In the genomic region with DNA sequence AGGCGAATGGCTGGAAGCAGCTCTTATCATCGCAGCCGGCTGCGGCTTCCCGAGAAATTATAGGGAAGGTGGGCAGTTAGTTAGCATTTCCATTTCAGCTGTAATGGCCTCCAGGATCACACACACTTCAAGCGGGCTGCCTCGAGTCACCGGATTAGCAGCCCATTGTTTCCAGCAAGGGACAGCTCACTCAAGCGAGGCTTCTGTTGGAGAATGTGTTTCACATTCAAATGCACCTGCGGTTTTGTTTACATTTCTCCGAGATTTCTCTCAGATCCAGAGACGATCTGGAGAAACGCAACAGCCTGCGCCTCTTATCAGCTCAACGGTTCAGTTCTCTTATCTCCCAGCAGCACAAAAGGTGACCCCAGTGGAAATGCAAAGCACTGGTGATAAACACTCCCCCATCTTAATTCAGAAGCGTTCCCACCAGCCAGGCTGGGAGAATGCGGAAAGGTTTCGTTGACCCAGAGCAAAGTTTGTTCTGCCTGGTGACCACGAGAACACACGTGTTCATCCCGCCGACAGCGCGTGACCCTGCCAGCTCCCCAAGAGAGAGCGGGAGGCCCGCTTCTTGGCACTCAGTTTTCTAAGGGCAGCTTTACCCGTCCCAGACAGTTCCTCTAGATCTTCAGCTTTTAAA, we compare ENCODE assay signal across 9 mouse cellular contexts. TPM values are rescaled to one million over a fixed set of nuclear protein-coding genes. Genes with fewer than 3 reads are reported as not detected.
DNase-seq lines count a peak whose midpoint lies in the region; ATAC-seq and TF ChIP-seq lines count a peak whose summit lies in the region.
"Had no signal": no experiment of that assay in that cellular context is flagged by ENCODE, and none has a peak within 500 bp of the region (broad histone marks: within the 10 kb centered on the region; RNA-seq: fewer than 3 reads in every experiment).

No protein-coding gene starts in this region.

- H3K4me1 ChIP-seq in embryonic facial prominence, embryonic 10.5 days: peaks cover 13% of the 10 kb centered on the region
- H3K4me1 ChIP-seq in hindbrain, embryonic 12.5 days: peaks cover 5% of the 10 kb centered on the region
- peaks cover 9% of the 10 kb centered on the region for H3K4me1 ChIP-seq in limb, embryonic 13.5 days
- H3K4me1 ChIP-seq in midbrain, postnatal 0 days (ENCODE audit: insufficient read depth, low read length): no peaks in the 10 kb centered on the region

- peak overlapping the region; percentile 50 for H3K4me3 ChIP-seq in embryonic facial prominence, embryonic 10.5 days
- peak overlapping the region; percentile 33 for H3K4me3 ChIP-seq in hindbrain, embryonic 12.5 days
- H3K4me3 ChIP-seq in limb, embryonic 13.5 days: peak overlapping the region; percentile 33
- peak overlapping the region; percentile 28 for H3K4me3 ChIP-seq in midbrain, postnatal 0 days (ENCODE audit: low read depth, low read length)
- H3K4me3 ChIP-seq: myocyte had no signal

- 2% methylated on average over 27 of the region's 27 CpGs for WGBS in embryonic facial prominence, embryonic 10.5 days
- 2% methylated on average over 27 of the region's 27 CpGs for WGBS in hindbrain, embryonic 12.5 days
- WGBS in limb, embryonic 13.5 days: 5% methylated on average over 27 of the region's 27 CpGs
- 2% methylated on average over 27 of the region's 27 CpGs for WGBS in midbrain, postnatal 0 days

- no peaks in the 10 kb centered on the region for H3K36me3 ChIP-seq in embryonic facial prominence, embryonic 10.5 days (replicated peaks)
- H3K36me3 ChIP-seq in hindbrain, embryonic 12.5 days: no peaks in the 10 kb centered on the region
- no peaks in the 10 kb centered on the region for H3K36me3 ChIP-seq in limb, embryonic 13.5 days
- H3K36me3 ChIP-seq in midbrain, postnatal 0 days (ENCODE audit: insufficient read depth, low read length): no peaks in the 10 kb centered on the region

- ATAC-seq in hindbrain, embryonic 12.5 days (ENCODE audit: low FRiP score): peak; percentile 74
- ATAC-seq in limb, embryonic 13.5 days (ENCODE audit: low FRiP score, low read depth): no peak
- peak; percentile 63 for ATAC-seq in midbrain, postnatal 0 days (ENCODE audit: low FRiP score)

- peak overlapping the region; percentile 63; the same call in 1 of the 2 replicates for H3K27ac ChIP-seq in embryonic facial prominence, embryonic 10.5 days (replicated peaks)
- no peak overlapping the region for H3K27ac ChIP-seq in hindbrain, embryonic 12.5 days
- no peak overlapping the region for H3K27ac ChIP-seq in limb, embryonic 13.5 days
- no peak overlapping the region for H3K27ac ChIP-seq in midbrain, postnatal 0 days (ENCODE audit: low read depth, low read length)

- no peaks in the 10 kb centered on the region for H3K9me3 ChIP-seq in embryonic facial prominence, embryonic 10.5 days
- no peaks in the 10 kb centered on the region for H3K9me3 ChIP-seq in hindbrain, embryonic 12.5 days (replicated peaks)
- no peaks in the 10 kb centered on the region for H3K9me3 ChIP-seq in limb, embryonic 13.5 days
- no peaks in the 10 kb centered on the region for H3K9me3 ChIP-seq in midbrain, postnatal 0 days (ENCODE audit: low read length)

- peak overlapping the region; percentile 33 for H3K9ac ChIP-seq in hindbrain, embryonic 12.5 days
- peak overlapping the region; percentile 43; the same call in 1 of the 2 replicates for H3K9ac ChIP-seq in limb, embryonic 13.5 days
- H3K9ac ChIP-seq in midbrain, postnatal 0 days (replicated peaks; ENCODE audit: low read length, poor library complexity, severe bottlenecking): 0 out of 2 replicates have a peak overlapping the region, but pooled peaks have one; percentile 20

- TF ChIP-seq CTCF in midbrain, postnatal 0 days (IDR thresholded peaks at IDR 0.05): no peak

- H3K4me2 ChIP-seq in hindbrain, embryonic 12.5 days (replicated peaks): peak overlapping the region; percentile 59
- H3K4me2 ChIP-seq in limb, embryonic 13.5 days (replicated peaks): peak overlapping the region; percentile 64
- H3K4me2 ChIP-seq in midbrain, postnatal 0 days (ENCODE audit: low read depth, low read length, poor library complexity, severe bottlenecking): peak overlapping the region; percentile 64

- peaks cover 26% of the 10 kb centered on the region for H3K27me3 ChIP-seq in embryonic facial prominence, embryonic 10.5 days (replicated peaks; ENCODE audit: low read depth, poor library complexity, severe bottlenecking)
- 0 out of 2 replicates have a peak, but pooled peaks cover 4% of the 10 kb centered on the region for H3K27me3 ChIP-seq in hindbrain, embryonic 12.5 days
- peaks cover 6% of the 10 kb centered on the region for H3K27me3 ChIP-seq in limb, embryonic 13.5 days
- H3K27me3 ChIP-seq in midbrain, postnatal 0 days (ENCODE audit: insufficient read depth, low read length): no peaks in the 10 kb centered on the region

- DNase-seq in right cerebral cortex, postnatal 4 days: peak; percentile 8
- DNase-seq in right cerebral cortex, postnatal 25 days: no peak
- peak; percentile 47 for DNase-seq in embryonic facial prominence, embryonic 10.5 days (ENCODE audit: low spot score)
- peak; percentile 19 for DNase-seq in midbrain, postnatal 0 days (ENCODE audit: low spot score)
- DNase-seq in urinary bladder, postnatal 14 days (ENCODE audit: low spot score): no peak
- no peak for DNase-seq in frontal cortex, postnatal 25 days (ENCODE audit: low spot score in 2 of 2)

RNA-seq across cellular contexts. Expression of a gene that starts 33.6 kb away (rescaled TPM):
- not detected in 2 replicates for polyA plus RNA-seq in embryonic facial prominence, embryonic 10.5 days (2016; fragmentation: Nextera tagmentation; extraction: Ambion mirVana)
- polyA plus RNA-seq in hindbrain, embryonic 12.5 days (2016; fragmentation: Nextera tagmentation; extraction: Ambion mirVana): not detected in 2 replicates
- 0.09 and 0.14 TPM in 2 replicates for polyA plus RNA-seq in limb, embryonic 13.5 days (2015; fragmentation: Nextera tagmentation; extraction: Ambion mirVana)
- total RNA-seq in midbrain, postnatal 0 days (2014; rRNA removed): 0.47 and 3.3 TPM in 2 replicates
- polyA plus RNA-seq in midbrain, postnatal 0 days (2015; fragmentation: Nextera tagmentation; extraction: Ambion mirVana): 0.27 and 0.33 TPM in 2 replicates
- polyA plus RNA-seq: myocyte had no signal

Comparison
In these comparisons a context has a peak if more than half of its experiments do, and no peak if none do; other contexts are left out.
1. DNase-seq: peak in right cerebral cortex, postnatal 4 days (single experiment), embryonic facial prominence, embryonic 10.5 days (single experiment) and midbrain, postnatal 0 days (single experiment); none in right cerebral cortex, postnatal 25 days (single experiment), urinary bladder, postnatal 14 days (single experiment) and frontal cortex, postnatal 25 days (0 of 2).
2. Peak in every context shown above with its lines, with median percentiles within 50 percentile points of each other: H3K4me3 ChIP-seq, H3K4me2 ChIP-seq and H3K9ac ChIP-seq.